In the genomic region with DNA sequence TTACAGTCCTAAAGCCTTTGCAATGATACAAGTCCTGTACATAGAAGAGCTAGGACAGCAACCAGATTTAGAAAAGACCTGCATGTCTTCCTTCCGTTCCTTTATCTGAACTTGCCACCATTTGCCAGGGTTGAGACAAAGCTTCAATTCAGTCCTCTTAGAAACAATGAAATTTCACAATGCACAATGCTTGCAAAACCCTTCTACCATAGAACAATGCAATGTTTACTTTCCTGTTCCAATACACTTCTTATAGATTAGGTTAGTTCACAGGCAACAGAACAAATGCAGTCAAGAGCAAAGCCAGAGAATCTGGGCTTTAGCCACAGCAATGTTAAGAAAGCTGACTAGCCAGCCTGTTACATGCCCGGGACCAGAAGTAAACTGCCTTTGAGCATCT, we compare ENCODE assay signal across 18 mouse cellular contexts. TPM values are rescaled to one million over a fixed set of nuclear protein-coding genes. Genes with fewer than 3 reads are reported as not detected.
"Had no signal": no experiment of that assay in that cellular context is flagged by ENCODE, and none has a peak within 500 bp of the region (broad histone marks: within the 10 kb centered on the region; RNA-seq: fewer than 3 reads in every experiment).

No protein-coding gene starts in this region.

- H3K36me3 ChIP-seq: liver, embryonic 12.5 days; lung, embryonic 15.5 days; midbrain, embryonic 10.5 days; midbrain, embryonic 12.5 days; midbrain, embryonic 15.5 days; neural tube, embryonic 12.5 days; stomach, embryonic 15.5 days had no signal

- H3K4me3 ChIP-seq: liver, embryonic 12.5 days; lung, embryonic 15.5 days; midbrain, embryonic 10.5 days; midbrain, embryonic 12.5 days; midbrain, embryonic 15.5 days; neural tube, embryonic 12.5 days; stomach, embryonic 15.5 days had no signal

- H3K27ac ChIP-seq: liver, embryonic 12.5 days; liver, embryonic 14.5 days; lung, embryonic 15.5 days; midbrain, embryonic 10.5 days; midbrain, embryonic 12.5 days; midbrain, embryonic 15.5 days; neural tube, embryonic 12.5 days; stomach, embryonic 15.5 days; stomach, postnatal 0 days had no signal

- DNase-seq: lung, postnatal 14 days; right cerebral cortex, postnatal 14 days; thymus, postnatal 14 days; thymus, postnatal 36 days had no signal

- ATAC-seq: liver, embryonic 12.5 days; midbrain, embryonic 15.5 days had no signal

- H3K4me1 ChIP-seq: liver, embryonic 12.5 days; lung, embryonic 15.5 days; midbrain, embryonic 10.5 days; midbrain, embryonic 12.5 days; midbrain, embryonic 15.5 days; neural tube, embryonic 12.5 days; stomach, embryonic 15.5 days had no signal

- H3K9ac ChIP-seq: liver, embryonic 12.5 days; liver, embryonic 14.5 days; lung, embryonic 15.5 days; midbrain, embryonic 12.5 days; midbrain, embryonic 15.5 days; neural tube, embryonic 12.5 days; stomach, embryonic 15.5 days had no signal

- H3K4me2 ChIP-seq: liver, embryonic 12.5 days; lung, embryonic 15.5 days; midbrain, embryonic 12.5 days; midbrain, embryonic 15.5 days; neural tube, embryonic 12.5 days; stomach, embryonic 15.5 days had no signal

- H3K9me3 ChIP-seq: liver, embryonic 12.5 days; lung, embryonic 15.5 days; midbrain, embryonic 10.5 days; midbrain, embryonic 12.5 days; midbrain, embryonic 15.5 days; neural tube, embryonic 12.5 days; stomach, embryonic 15.5 days had no signal

- H3K27me3 ChIP-seq: liver, embryonic 12.5 days; lung, embryonic 15.5 days; midbrain, embryonic 12.5 days; midbrain, embryonic 15.5 days; neural tube, embryonic 12.5 days; stomach, embryonic 15.5 days had no signal

RNA-seq across cellular contexts. Expression of gene Ros1, which starts 9.0 kb away (rescaled TPM):
- polyA plus RNA-seq: liver, adult 2 months; midbrain, embryonic 10.5 days; midbrain, embryonic 12.5 days; midbrain, embryonic 15.5 days; midbrain, postnatal 0 days; neural tube, embryonic 12.5 days; neural tube, embryonic 14.5 days; spleen, adult 2 months; thymus, postnatal 0 days had no signal
